Mouse (Mus musculus) C2C12 (cell line): ENCODE results near the gene Nxnl2.

ENCODE experiments used
- CTCF ChIP-seq: IDR thresholded peaks from one replicate; pipeline ENCODE4 v1.5.1; 2011; ENCODE audit not compliant: control insufficient read depth, insufficient read depth, insufficient read length
- FOSL1 ChIP-seq: IDR thresholded peaks from one replicate; pipeline ENCODE4 v1.8.0; 2011; ENCODE audit warnings: mild to moderate bottlenecking, low read length; ENCODE audit not compliant: poor library complexity, insufficient read depth, severe bottlenecking
- MAX ChIP-seq: IDR thresholded peaks from one replicate; pipeline ENCODE4 v1.6.1; 2011; ENCODE audit warnings: mild to moderate bottlenecking, control low read depth
- MYOD1 ChIP-seq: IDR thresholded peaks from one replicate; pipeline ENCODE4 v1.6.1; 2011; ENCODE audit warnings: low read depth; ENCODE audit not compliant: control insufficient read depth, insufficient read length
- USF1 ChIP-seq: IDR thresholded peaks from one replicate; pipeline ENCODE4 v1.6.1; 2011; ENCODE audit warnings: low read depth, mild to moderate bottlenecking, control low read depth, moderate library complexity

DNA sequence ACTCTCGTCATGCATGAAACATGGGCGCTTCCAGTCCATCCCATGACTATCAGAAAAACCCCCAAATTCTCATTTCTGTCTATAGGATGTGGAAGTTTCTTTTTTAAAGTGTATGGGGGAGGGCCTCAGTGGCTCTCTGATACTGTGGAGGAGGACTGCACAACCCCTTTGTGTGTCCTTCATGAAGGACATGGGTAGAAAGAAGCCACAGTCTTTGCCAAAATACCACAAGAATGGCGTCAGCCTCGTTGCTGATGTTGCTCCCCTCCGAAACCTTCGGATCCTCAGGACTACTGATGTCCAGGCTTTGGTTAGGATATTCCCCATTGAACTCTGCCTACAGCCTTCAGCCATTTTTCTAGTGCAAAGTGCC, 14.8 kb upstream of the Nxnl2 start:
- TF ChIP-seq CTCF (no peak), USF1 (no peak), MYOD1 (no peak), FOSL1 (no peak), MAX (no peak)
